Mouse (Mus musculus): Measurements from ENCODE around the gene Mymk. TPM values are rescaled to one million over a fixed set of nuclear protein-coding genes. Genes with fewer than 3 reads are reported as not detected.

Gene Mymk
- total RNA-seq (2021): 1 to 10 TPM; 1.0 to 1.4 TPM
- long read RNA-seq, partial matches to known transcripts: 1 of 1 reads
- long read RNA-seq, other reads (novel, unspliced or antisense): 0 of 1 reads

- no peak for DNase-seq (ENCODE audit: low spot score in 2 of 2)
Observed at GRCm38 (mm10) chr2:27071978-27072377, at the start of gene Mymk. Mymk (minus strand) TSS chr2:27072179.

DNA sequence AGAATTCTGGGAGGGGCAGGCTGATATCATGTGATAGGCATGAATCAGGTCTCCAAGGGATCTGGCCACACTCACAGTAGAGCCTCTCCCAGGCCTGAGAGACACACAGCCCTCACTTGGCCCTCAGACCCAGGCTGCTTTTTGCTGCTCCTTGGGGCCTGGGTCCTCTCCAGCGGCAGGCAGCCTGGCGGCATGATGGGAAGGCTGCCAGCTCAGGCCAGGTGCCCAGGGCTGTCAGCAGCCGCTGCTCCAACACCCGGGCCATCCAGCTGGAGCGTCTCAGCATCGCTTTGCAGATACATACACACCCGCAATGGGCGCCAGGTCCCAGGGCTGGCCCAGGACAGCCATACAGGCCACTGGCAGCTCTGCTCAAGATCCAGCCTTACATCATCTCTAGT lies 48.3 kb upstream of the Mymk start:
- DNase-seq (ENCODE audit: low spot score in 2 of 2): peak; percentile 48 to 69

DNA sequence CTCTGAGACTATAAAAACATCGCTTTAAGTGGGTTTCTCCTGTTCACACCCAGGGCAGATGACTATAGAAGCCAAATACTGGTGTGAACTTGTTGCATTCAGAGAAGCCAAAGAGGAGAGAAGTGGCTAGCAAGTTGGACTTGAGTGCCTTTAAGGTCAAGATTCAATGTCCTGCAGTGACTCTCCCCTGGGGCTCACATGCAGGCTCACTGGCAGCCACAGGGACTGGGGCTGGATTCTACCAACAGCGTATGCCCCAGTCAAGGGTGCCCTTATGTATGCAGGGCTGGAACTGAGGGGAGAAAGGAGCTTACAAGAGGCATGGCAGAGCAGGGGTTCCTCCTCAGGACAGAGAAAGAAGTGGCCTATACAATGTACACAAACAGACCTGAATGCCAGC lies 47.8 kb upstream of the Mymk start:
- DNase-seq (ENCODE audit: low spot score in 2 of 2): no peak

DNA sequence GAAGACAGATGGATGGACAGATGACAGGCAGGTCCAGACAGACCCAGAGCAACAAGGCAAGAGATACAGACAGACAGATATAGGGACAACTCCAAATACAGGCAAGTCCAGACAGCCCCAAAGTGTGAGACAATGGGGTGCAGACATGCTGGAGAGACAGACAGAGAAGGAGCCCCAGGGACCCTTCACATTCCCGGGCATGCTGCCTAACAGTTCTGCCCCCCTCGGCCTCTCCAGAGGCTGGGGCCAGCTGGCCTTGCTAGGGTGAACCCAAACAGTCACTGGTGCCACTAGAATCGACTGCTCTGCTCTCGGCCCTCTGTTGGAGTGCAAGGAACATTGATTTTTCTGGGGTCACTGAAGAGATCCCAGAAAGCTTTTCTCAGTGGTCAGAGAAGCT lies 46.5 kb upstream of the Mymk start:
- no peak for DNase-seq (ENCODE audit: low spot score in 2 of 2)

DNA sequence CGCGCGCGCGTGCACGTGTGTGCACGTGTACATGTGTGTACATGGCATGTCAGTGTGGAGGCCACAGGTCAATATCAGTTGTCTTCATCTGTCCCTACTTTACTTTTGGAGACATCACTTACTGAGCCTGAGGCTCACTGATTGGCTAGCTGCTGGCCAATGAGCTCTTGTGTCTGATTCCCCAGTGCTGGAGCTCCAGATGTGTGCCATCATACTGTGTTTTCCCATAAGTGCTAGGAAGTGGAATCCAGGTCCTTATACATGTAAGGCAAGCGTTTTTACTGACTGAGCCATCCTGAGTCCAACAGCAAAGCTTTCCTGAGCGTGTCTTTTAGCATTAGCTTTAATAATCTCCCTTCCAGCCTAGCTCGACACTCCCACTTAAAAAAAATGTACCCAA lies 42.2 kb upstream of the Mymk start:
- DNase-seq (ENCODE audit: low spot score in 2 of 2): no peak

GRCm38 (mm10) chr2:27112585-27112984 lies 40.6 kb upstream of the Mymk start:
- DNase-seq (ENCODE audit: low spot score in 2 of 2): no peak

GRCm38 (mm10) chr2:27109052-27109451 lies 37.1 kb upstream of the Mymk start:
- DNase-seq (ENCODE audit: low spot score in 2 of 2): no peak

- DNase-seq (ENCODE audit: low spot score in 2 of 2): no peak
Observed at GRCm38 (mm10) chr2:27108144-27108543, 36.2 kb upstream of the Mymk start.

GRCm38 (mm10) chr2:27106816-27107215 lies 34.8 kb upstream of the Mymk start:
- no peak for DNase-seq (ENCODE audit: low spot score in 2 of 2)

- DNase-seq (ENCODE audit: low spot score in 2 of 2): no peak
Observed at GRCm38 (mm10) chr2:27103554-27103953, 31.6 kb upstream of the Mymk start.

DNA sequence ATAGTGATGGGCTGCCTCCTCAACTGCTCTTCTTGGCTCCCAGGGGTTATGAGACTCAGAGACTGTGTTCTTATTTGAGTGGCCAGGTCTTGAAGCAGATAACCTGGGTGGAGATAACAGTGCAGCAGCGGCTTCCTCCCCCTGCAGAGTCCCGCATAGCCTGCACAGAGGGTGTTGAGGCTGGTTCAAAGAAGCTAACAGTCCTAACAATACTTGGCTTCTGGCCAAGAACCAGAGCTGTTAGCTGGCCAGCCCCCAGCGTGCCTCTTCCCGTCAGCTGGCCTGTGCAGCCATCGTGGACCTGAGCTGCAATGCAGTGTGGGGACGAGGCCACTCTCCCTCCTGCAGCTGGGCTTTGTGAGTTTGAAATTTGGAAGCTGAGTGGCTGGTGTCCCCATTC lies 25.8 kb upstream of the Mymk start:
- DNase-seq (ENCODE audit: low spot score in 2 of 2): peak; percentile 47 to 49

DNA sequence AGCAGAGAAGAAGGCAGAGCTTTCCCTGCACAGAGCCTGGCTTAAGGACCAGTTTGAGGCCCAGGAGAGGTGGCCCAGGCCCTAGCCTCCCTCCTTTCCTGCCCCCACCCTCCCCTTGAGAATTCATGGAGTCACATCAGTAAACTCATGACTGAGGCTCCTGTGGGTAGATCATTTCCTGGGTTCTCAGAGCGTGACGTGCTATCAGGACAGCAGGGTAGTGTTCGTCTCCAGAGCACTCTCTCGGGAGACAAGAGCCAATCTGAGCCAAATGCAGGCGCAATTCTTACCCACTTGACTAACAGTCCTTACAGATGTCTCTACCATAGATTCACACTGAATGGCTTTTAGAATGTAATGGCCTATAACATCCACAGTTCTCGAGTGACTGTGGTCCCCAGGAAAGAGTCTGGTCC lies 25.3 kb upstream of the Mymk start:
- no peak for DNase-seq (ENCODE audit: low spot score in 2 of 2)

DNA sequence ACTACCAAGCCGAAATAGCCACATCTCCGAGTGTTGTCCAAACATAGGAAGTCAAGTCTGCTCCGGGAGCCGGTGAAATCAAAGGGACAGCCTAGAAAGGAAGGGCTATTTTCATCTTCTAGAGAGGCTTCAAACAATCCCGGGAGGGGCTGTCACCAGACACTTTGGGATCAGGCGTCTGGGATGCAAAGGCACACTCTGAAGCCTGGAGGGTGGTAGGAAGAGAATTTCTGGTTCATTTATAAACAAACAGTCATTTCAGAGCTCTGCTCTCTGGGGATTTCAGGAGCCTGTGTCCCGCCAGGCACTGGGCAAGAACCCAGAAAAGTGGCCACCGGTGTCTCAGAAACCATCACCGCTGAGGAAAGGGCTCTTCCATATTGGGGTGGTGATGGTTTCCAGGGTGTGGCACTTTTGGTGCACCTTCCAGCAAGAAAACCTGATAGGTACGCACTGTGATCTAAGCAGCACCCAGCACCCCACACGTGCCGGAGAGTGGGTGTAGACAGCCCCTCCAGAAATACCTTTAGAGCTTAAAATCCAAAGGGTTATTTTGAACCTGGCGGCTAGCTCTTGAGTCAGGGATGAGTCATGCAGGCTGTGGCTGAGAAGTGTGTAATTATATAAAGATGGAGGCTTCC lies 24.5 kb upstream of the Mymk start:
- DNase-seq (ENCODE audit: low spot score in 2 of 2): no peak

DNA sequence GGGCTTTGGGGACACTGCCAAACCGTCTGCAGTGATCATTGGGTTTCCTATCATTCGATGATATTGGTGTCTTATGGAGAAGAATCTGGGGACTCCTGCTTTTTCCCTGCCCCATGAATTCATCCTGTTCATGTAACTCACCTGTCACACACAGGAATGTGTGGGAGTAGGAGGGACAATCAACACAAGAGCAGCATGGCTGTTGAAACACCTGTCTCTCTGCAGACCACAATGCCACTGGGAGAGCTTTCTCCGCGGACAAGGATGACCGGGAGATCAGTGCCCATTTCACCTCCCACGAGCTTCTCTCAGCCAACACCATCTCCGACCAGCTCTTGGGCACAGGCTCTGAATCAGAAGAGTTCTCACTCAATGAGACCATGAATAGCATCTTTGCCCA lies 23.2 kb upstream of the Mymk start:
- DNase-seq (ENCODE audit: low spot score in 2 of 2): no peak

GRCm38 (mm10) chr2:27089238-27089637 lies 17.3 kb upstream of the Mymk start:
- no peak for DNase-seq (ENCODE audit: low spot score in 2 of 2)

GRCm38 (mm10) chr2:27088700-27089099 lies 16.7 kb upstream of the Mymk start:
- no peak for DNase-seq (ENCODE audit: low spot score in 2 of 2)

DNA sequence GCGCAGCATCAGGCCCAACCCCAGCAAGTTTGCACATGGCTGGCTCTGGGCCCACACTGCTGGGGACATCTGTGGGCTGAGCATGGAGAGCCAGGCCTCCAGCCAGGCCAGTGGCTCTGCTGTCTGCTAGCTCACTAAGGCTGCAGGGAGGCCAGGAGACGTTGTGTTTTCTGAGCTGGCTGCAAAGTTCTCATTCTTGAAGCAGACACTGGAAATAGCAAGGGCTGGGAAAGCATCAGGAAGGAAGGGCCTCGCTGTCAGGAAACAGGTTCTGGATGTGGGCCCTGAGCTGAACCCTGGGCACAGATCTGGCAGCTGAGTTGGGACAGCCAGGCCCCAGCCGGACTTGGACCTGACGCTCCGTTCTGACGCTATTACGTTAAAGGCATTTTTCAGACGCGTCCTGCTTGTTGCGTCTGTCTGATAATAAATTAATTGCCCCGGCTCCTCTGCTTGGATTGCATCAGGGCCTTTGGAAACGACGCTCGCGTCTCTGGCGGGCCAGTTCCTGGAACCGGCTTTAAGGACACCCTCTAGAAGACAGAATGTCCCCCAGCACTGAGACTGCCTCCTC lies 16.2 kb upstream of the Mymk start:
- DNase-seq (ENCODE audit: low spot score in 2 of 2): peak in 1 of 2 experiments; percentile 40

DNA sequence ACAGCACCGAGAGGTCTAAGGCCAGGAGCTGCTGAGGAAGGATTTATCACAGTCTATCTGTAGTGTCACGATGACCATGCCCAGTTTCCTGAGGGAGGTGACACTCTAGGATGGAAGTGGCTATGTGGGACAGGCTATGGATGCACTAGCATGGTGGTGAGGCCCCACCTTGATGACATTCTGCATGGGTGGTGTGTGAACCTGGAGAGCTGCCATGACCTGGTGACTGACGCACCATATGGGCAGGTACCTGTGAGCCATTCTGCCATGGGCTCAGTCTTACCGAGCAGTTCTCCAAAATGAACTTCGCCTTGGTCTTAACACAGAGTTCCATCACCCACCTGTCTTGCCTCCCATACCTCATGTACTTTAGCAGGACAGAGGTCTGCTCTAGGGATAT lies 15.6 kb upstream of the Mymk start:
- DNase-seq (ENCODE audit: low spot score in 2 of 2): no peak

GRCm38 (mm10) chr2:27086483-27087010 lies 14.6 kb upstream of the Mymk start:
- DNase-seq (ENCODE audit: low spot score in 2 of 2): no peak

DNA sequence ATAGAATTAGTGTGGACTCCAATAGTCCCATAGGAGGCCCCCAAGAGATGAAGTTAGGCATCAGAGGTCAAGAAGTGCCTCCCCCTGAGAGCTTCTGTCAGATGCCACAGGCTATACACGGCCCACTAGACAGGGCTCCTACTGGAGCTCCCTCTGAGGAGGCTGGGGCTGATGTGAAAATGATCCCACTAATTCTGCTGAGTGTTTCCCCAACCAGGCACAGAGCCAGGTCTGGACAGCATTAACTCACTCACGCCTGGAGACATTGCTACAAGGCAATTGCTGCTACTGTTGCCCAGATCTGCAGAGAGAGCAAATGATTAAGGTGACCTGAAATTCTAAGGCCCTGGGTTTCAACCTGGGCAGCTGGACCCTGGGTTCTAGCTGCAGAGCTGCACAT lies 13.8 kb upstream of the Mymk start:
- no peak for DNase-seq (ENCODE audit: low spot score in 2 of 2)

GRCm38 (mm10) chr2:27084963-27085362 lies 13.0 kb upstream of the Mymk start:
- DNase-seq (ENCODE audit: low spot score in 2 of 2): no peak

DNA sequence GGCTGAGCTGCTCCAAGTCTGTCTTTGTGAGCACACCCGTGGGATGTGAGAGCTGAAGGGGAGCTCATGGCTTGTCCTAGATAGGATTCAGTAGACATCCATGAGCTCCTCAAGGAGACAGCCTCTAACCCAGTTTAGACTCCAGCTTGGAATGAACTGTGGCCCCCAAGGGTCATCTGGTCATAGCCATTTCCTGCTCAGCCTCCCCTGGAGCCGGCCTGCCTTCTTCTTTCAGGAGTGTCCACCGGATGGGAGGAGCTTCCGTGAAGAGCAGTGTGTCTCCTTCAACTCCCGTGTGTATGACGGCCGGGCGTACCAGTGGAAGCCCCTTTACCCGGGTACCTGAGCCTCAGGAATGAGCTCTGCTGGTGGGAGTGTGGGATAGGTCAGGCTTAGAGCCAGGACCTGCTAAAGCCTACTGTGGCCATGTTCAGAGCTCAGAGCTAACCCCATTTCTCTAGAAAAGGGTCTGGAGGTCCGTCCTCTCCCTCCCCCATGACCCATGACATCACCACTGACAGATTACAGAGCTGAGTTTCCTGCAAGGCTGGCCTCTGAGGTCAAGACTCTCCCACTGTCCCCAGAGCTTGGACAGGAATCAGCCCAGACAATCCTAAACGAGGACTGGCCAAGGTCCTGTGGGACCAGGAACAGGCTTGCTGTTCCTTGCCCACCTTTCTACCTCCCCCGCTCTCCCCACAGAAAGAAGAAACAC lies 11.9 kb upstream of the Mymk start:
- DNase-seq (ENCODE audit: low spot score in 2 of 2): no peak

Data from layer of hippocampus, postnatal 10 days (tissue).